Mouse (Mus musculus) spleen, postnatal 4 days (tissue): ENCODE measurements around the gene Bzw1.
"Not testable (repeated sequence)": the region's sequence is repeated elsewhere in the genome, so short reads cannot be mapped to it uniquely, and the experiment has no call there.

ENCODE experiments used
- DNase-seq, 2 experiments: peaks; one replicate each; pipeline ENCODE4 v3.0.0; 2022; ENCODE audit warnings: low spot score in 2 of 2

The Bzw1 gene

GRCm38 (mm10) chr1:58392652-58393283 lies at the start of gene Bzw1:
Bzw1 (plus strand) TSS chr1:58392898.
- DNase-seq = peak; percentile 94 to 97

- DNase-seq = no peak
These were observed 48.8 kb upstream of the Bzw1 start for GRCm38 (mm10) chr1:58343861-58344260.

DNA sequence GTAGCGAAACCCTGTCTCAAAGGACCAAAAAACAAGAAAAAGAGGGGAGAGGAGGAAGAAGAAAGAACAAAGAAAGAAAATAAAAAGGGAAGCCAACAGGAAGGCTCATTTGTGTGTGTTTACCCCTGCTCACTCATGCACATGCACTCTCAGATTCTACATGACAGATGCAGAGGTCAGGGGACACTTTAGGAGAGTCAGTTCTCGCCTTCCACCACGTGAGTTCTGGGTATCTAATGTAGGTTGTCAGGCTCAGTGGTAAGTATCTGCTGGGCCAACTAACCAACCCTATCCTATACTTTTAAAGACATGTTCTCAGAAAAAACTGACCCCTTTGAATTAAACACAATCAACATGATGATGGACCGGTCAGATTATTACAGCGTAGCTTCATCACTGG lies 48.1 kb upstream of the Bzw1 start:
- DNase-seq = no peak

DNA sequence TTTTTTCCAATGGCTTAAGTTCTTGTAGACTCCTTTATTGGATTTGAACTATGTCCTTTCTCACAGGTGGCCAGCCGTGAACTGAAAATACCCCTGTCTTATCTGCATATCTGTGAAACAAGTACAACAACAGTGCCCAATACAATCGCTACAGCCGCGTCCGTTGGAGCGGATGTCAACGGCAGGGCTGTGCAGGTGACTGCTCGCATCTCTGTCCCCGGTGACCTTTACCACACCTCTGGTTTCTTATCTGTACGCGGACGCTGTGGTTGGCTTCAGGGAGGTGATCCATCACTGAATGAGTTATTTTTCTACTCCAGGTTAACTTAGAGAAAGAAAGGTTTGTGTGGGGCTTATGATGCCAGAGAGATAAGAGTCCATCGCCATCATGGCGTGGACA lies 46.5 kb upstream of the Bzw1 start:
- DNase-seq = no peak

DNA sequence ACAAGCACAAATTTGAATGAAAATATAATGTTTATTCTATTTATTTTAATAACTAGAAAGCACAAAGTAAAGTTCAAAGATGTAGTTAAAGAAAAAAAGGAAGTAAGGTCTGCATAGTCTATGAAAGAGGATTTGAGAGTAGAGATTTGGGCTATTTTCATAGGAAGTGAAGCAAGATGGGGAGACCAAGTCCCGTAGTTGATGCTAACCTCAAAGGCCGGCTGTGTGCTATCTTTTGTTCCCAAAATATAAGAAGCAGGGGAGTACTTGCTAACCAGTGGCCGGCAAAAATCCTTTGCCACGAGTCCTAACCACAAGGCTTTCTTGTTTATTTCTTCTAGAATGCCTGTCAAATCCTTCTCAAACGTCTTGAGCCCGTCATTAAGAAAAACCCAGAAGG lies 44.0 kb upstream of the Bzw1 start:
- no peak for DNase-seq

DNA sequence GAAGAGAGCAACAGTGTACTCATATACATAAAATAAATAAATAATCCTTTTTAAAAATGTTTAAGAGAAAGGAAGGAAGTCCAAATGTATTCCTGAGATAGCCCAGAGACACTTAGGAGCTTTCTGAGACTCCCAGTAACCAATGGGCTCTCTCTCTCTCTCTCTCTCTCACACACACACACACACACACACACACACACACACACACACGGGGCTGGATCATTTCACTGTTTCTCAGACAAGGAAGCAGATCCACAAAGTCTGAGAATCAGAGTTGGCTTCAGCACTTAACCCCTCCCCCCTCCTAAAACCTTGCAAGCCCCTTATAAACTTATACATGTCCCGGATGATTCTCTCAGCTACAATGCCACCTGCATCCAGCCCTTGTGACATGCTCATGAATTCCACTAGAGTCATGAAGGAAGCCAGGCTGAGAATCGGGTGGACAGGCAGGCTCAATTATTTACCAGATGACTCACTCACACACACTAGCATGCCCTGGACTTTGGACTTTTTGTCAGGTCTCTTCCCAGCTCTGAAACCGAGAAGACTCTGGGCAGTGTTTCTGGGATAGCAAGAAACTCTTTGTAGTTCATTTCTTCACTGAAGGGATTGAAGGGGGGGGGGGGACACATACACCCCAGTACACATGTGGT lies 39.3 kb upstream of the Bzw1 start:
- no peak for DNase-seq

GRCm38 (mm10) chr1:58358958-58359901 lies 33.5 kb upstream of the Bzw1 start:
- no peak for DNase-seq

DNA sequence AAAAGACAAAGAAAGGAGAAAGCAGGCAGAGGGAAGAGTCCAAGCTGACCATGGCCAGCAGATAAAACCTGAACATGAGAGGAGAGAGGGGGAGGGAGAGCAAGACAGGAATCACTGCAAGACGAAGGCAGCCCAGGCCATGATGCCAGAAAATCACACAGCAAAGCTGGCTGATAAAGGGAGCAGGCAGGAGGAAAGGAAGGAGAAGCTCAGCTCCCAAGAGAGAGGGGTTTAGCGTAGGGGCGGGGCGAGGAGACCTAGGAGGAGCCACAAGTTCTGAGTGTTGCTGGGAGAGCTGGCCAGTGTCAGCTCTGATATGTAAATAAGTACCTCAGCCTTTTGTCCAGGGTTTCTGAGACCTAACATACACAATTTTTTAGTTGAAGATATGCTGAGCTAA lies 30.4 kb upstream of the Bzw1 start:
- no peak for DNase-seq

DNA sequence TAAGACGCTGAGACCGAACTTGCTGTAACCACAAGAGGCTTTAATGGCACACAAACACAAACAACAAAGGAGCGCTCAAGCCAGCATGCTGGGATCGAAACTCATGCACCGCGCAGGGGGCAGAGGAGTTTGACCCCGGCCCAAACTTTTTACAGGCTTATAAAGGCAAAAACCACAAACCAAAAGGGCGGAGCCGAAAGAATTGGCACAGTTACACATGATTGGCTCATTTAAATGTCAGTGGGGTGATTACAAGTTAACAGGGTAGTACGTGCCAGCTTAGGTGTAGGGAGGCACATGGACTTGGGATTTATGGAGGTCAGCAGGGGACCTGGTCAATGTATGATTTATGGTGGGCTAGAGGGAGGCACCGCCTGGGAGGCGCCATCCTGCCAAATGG lies 28.1 kb upstream of the Bzw1 start:
- no peak for DNase-seq

GRCm38 (mm10) chr1:58365829-58366228 lies 26.9 kb upstream of the Bzw1 start:
- no peak for DNase-seq

DNA sequence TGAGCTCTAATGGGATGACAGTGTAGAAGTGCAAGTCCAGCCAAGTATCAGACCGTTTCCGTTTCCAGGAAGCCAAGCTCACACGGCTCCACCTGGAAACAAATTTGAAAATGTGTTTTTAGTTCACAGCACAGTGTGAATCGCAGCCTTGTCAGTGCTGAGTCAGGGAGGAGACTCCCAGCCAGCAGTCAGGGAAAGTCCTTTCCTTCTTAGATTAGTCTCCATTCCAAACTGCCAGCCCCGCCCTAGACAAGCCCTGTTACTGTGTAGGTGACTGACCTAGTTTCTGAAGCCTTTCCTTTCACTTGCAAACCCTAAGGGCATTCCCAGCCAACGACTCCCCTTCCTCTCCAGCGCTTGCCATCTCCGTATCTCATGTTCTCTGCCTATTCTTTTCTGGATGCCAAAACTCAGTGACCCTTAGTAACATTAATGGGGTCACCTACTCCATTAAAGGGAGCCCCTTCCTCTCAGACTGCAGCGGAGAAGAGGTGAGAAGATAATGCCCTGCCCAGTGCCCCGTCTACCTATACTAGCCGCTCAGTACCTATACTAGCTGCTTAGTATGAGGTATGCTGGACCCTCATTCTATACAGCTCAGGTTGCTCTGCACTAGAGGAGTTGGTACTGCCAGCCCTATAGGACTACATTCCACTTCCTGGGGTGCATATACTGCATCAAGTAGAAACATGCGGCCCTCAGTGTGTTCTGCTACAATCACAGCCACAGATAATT lies 25.8 kb upstream of the Bzw1 start:
- DNase-seq = no peak

GRCm38 (mm10) chr1:58369716-58370115 lies 23.0 kb upstream of the Bzw1 start:
- no peak for DNase-seq

GRCm38 (mm10) chr1:58374266-58374665 lies 18.4 kb upstream of the Bzw1 start:
- DNase-seq = not testable (repeated sequence)

GRCm38 (mm10) chr1:58375574-58376147 lies 17.0 kb upstream of the Bzw1 start:
- no peak for DNase-seq

GRCm38 (mm10) chr1:58382586-58383281 lies 10.0 kb upstream of the Bzw1 start:
- no peak for DNase-seq

DNA sequence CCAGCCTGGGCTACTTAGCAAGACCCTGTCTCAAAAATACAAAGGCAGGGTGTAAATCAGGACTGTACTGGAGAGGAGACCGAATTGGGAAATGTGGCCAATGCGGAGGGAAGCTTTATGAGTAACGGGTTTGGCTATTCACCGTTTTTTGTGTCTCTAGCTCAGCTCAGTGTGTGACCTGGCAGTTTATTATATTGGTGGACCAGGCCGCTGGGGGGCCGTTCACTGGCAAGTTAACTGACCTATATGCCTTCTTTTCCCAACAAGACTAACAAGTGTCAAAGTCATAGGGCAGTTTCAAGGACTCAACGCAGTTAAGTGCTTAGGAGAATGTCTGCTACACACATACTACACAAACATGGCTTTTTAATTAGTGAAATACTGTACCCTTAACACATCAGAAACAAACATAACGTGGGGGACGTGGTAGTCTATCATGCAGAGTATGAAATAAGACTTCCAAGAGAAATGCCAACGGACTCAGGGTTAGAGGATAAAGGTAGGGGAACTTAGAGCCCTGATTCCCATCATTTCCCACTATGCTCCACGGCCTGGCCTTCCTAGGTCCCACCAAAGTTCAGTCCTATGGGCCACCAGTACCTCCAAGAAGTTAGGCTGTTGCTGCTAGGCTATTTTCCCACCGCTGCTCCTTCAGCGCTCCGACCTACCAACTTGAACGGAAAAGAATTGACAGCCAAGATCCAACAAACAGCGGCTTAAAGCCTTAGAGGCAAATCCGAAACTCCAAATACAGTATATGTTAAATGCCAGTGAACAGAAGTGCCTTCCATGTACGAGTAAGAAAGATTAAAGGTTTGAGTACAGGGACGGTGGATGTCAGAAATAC lies 1.1 kb upstream of the Bzw1 start:
- no peak for DNase-seq

DNA sequence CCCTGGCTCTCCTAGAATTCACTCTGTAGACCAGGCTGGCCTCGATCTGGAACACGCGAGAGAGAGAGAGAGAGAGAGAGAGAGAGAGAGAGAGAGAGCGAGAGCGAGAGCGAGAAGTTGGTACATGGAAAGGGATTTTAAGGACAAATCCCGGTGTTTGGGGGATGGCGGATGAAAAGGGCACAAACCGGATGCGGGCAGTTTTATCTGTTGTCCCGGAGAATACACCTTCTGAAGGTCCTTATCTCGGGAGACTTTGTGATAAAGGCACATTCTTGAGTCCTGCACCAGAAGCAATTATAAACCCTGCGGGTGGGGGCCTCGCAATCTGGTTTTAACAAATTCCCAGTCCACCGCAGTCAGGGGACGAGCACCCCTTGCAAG lies 438 bp upstream of the Bzw1 start:
- DNase-seq = no peak

DNA sequence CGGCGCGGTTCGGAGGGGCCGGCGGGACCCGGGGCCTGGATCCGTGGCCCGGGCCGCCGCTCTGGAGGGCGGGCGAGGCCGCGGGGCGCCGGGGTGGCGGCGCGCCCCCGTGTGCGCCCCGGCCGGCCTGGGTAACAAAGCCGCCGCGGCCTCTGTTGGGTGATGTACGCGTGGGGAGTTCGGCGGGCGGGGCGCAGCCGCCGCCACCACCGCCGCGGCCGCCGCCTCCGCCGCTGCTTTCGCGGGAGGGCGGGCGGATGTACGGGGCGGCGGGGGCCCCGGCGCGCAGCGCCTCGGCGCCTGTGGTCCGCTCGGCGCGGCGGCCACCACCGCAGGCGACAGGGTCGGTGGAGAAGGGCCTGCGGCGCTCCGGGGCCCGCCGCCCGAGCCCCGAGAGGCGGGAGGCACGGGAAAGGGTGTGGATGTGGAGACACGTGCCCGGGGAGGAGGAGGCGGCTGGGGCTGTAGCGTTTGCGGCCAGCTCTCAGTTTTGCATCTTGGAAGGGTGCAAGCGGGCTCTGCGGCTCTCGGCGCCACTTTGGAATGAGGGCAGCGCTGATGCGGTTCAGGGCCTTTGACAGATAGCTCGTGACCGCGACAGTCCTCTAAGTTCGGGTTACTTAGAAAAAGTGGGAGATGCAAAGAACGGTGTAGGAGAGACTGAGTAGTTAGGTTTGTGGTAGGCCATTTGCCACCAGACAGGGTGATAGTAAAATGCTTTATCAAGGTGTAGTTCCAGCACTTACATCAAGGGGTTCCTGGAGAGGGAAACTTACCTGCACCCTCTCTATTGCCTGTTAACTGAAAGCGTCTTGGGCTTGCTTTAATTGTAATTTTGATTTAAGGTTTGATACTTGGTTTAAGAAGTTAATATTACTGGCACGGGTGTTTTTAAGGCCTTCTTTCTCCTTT lies 842 bp downstream of the Bzw1 start:
- DNase-seq = peak; percentile 59 to 81

DNA sequence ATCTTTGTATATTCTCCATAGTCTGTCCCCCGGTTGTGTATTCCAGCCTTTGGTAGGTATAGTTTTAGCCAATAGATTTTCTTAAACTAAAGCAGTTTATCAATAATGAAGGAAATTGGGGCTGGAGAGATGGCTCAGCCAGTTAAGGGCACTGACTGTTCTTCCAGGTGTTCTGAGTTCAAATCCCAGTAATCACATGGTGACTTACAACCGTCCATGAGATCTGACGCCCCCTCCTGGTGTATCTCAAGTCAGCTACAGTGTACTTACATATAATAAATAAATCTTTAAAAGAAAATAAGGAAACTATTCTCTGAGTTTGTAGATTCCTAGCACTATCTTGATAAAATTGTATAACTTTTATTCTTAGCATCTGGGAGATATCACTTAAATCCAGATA lies 2.6 kb downstream of the Bzw1 start:
- no peak for DNase-seq
